Mouse (Mus musculus) adrenal gland, adult 18-20 months (tissue): Measurements from ENCODE around the gene Rnf121. TPM values are rescaled to one million over a fixed set of nuclear protein-coding genes. Genes with fewer than 3 reads are reported as not detected.

Experiments
- DNase-seq, 2 experiments: peaks; one replicate each; pipeline ENCODE4 v3.0.0; 2021 to 2022; ENCODE audit warnings: low spot score in 2 of 2
- total RNA-seq, 2 experiments: library from RNA; stranded (reverse); gene quantifications; 1 replicate in 1 of 2; 2 replicates in 1 of 2; pipeline ENCODE4 v1.2.3; 2021

Rnf121 gene
- total RNA-seq, 2 experiments from 2014 or later, result 38.5 to 38.7 TPM

- no peak for DNase-seq
Observed at GRCm38 (mm10) chr7:102000921-102001630, 64.2 kb downstream of the Rnf121 start.

GRCm38 (mm10) chr7:102000296-102000695 is 65.0 kb downstream of the Rnf121 start:
- no peak for DNase-seq

- DNase-seq, result no peak
Observed at GRCm38 (mm10) chr7:101999461-102000151, 65.7 kb downstream of the Rnf121 start.

GRCm38 (mm10) chr7:101998194-101998927 is 66.9 kb downstream of the Rnf121 start:
- DNase-seq, result peak; percentile 83 to 87

- no peak for DNase-seq
Observed at GRCm38 (mm10) chr7:101994241-101994640, 71.0 kb downstream of the Rnf121 start.

- no peak for DNase-seq
Observed at GRCm38 (mm10) chr7:101985081-101985480, 80.2 kb downstream of the Rnf121 start.

- no peak for DNase-seq
Observed at GRCm38 (mm10) chr7:101982735-101983134, 82.5 kb downstream of the Rnf121 start.

- DNase-seq, result no peak
Observed at GRCm38 (mm10) chr7:101974505-101974904, 90.8 kb downstream of the Rnf121 start.

GRCm38 (mm10) chr7:101973730-101974129 is 91.5 kb downstream of the Rnf121 start:
- DNase-seq, result no peak

- no peak for DNase-seq
Observed at GRCm38 (mm10) chr7:101971721-101972120, 93.5 kb downstream of the Rnf121 start.

- DNase-seq, result peak; percentile 55 to 60
Observed at GRCm38 (mm10) chr7:101970821-101971461, 94.3 kb downstream of the Rnf121 start.

- peak; percentile 82 to 86 for DNase-seq
Observed at GRCm38 (mm10) chr7:101970429-101970775, 94.9 kb downstream of the Rnf121 start.

- peak; percentile 84 to 85 for DNase-seq
Observed at GRCm38 (mm10) chr7:101969694-101970428, 95.4 kb downstream of the Rnf121 start.

Other genes starting within 250 kb of the Rnf121 start
- gene Phox2a, start 247.2 kb downstream of the Rnf121 start, total RNA-seq, result 10 to 100 TPM; 17.9 to 29.5 TPM
- gene Inppl1, start 227.2 kb downstream of the Rnf121 start, total RNA-seq, result 10 to 100 TPM; 79.2 to 81.5 TPM
- 1 to 10 TPM; 2.3 to 9.5 TPM for gene Folr2, start 208.3 kb downstream of the Rnf121 start, total RNA-seq
- 10 to 100 TPM; 27.4 to 35.2 TPM for gene Anapc15, start 201.8 kb downstream of the Rnf121 start, total RNA-seq
- gene Folr1, start 194.7 kb downstream of the Rnf121 start, total RNA-seq, result 1 to 10 TPM in 1 of 2 experiments, not detected in 1; 5.0 TPM
- 100 to 1,000 TPM in 1 of 2 experiments, 10 to 100 TPM in 1; 95.1 to 109 TPM for gene Lamtor1, start 159.6 kb downstream of the Rnf121 start, total RNA-seq
- gene Tomt, start 159.1 kb downstream of the Rnf121 start, total RNA-seq, result not detected
- 10 to 100 TPM; 12.2 to 13.9 TPM for gene Lrrc51, start 131.6 kb downstream of the Rnf121 start, total RNA-seq
- 100 to 1,000 TPM; 141 to 160 TPM for gene Numa1, start 131.4 kb downstream of the Rnf121 start, total RNA-seq
- 10 to 100 TPM in 1 of 2 experiments, 1 to 10 TPM in 1; 8.4 to 12.5 TPM for gene Il18bp, start 46.8 kb downstream of the Rnf121 start, total RNA-seq
- 10 to 100 TPM; 11.6 to 12.6 TPM for gene Xndc1, start within 50 bp of the Rnf121 start, total RNA-seq
- under 1 TPM; 0.89 to 0.99 TPM for gene Xntrpc, start 244 bp upstream of the Rnf121 start, total RNA-seq
- gene Trpc2, start 17.6 kb upstream of the Rnf121 start, total RNA-seq, result not detected
- gene Art1, start 36.3 kb upstream of the Rnf121 start, total RNA-seq, result under 1 TPM in 1 of 2 experiments, not detected in 1; 0.29 TPM
- not detected for gene Art5, start 44.0 kb upstream of the Rnf121 start, total RNA-seq
- gene Chrna10, start 51.4 kb upstream of the Rnf121 start, total RNA-seq, result not detected
- gene Nup98, start 144.7 kb upstream of the Rnf121 start, total RNA-seq, result 10 to 100 TPM; 72.5 to 80.1 TPM
- gene Pgap2, start 144.7 kb upstream of the Rnf121 start, total RNA-seq, result 10 to 100 TPM; 57.5 to 79.5 TPM
- 10 to 100 TPM; 43.5 to 55.7 TPM for gene Rhog, start 190.6 kb upstream of the Rnf121 start, total RNA-seq
- 10 to 100 TPM; 74.0 to 77.1 TPM for gene Stim1, start 202.3 kb upstream of the Rnf121 start, total RNA-seq